Mouse (Mus musculus) ES-E14 (cell line): ENCODE results near the gene Noc2l. TPM values are rescaled to one million over a fixed set of nuclear protein-coding genes. Genes with fewer than 3 reads are reported as not detected.

Experiments used
- DNase-seq: peaks from one replicate; pipeline ENCODE4 v3.0.0-alpha.2; 2013; ENCODE audit warnings: low read depth, low spot score
- H3K27ac ChIP-seq: 2 replicates; pipeline ENCODE4 v1.5.1; 2012; ENCODE audit warnings: low read depth, mild to moderate bottlenecking, low read length, moderate library complexity, mixed read lengths; ENCODE audit not compliant: poor library complexity, insufficient read depth, severe bottlenecking
- H3K36me3 ChIP-seq: 2 replicates; pipeline ENCODE4 v1.6.1; 2012; ENCODE audit warnings: mild to moderate bottlenecking, low read length, moderate library complexity, mixed read lengths; ENCODE audit not compliant: control insufficient read depth, poor library complexity, insufficient read depth, severe bottlenecking
- H3K4me1 ChIP-seq, 2 experiments: fragments of 150-350 bp in 1 of 2; sonication (generic) in 1 of 2; 2 replicates each; pipeline ENCODE4 v1.6.1; 2012; ENCODE audit warnings: low read length in 2 of 2, mild to moderate bottlenecking in 1 of 2, mixed read lengths in 1 of 2; ENCODE audit not compliant: control insufficient read depth in 2 of 2, insufficient read depth in 2 of 2, poor library complexity in 1 of 2
- H3K4me3 ChIP-seq, 2 experiments: fragments of 150-350 bp in 1 of 2; sonication (generic) in 1 of 2; 2 replicates each; pipeline ENCODE4 v1.5.1; 2012; ENCODE audit warnings: low read length in 2 of 2, low read depth in 1 of 2, mild to moderate bottlenecking in 1 of 2, mixed read lengths in 1 of 2; ENCODE audit not compliant: insufficient read depth in 1 of 2, poor library complexity in 1 of 2, severe bottlenecking in 1 of 2
- H3K9ac ChIP-seq: 2 replicates; pipeline ENCODE4 v1.6.1; 2012; ENCODE audit warnings: low read depth, mild to moderate bottlenecking, low read length, mixed read lengths; ENCODE audit not compliant: poor library complexity, insufficient read depth, severe bottlenecking
- H3K9me3 ChIP-seq: fragments of 150-350 bp; sonication (generic); 2 replicates; pipeline ENCODE4 v1.6.1; 2012; ENCODE audit warnings: low read depth, mild to moderate bottlenecking, low read length; ENCODE audit not compliant: control insufficient read depth, insufficient read depth
- CHD2 ChIP-seq: IDR thresholded peaks from 2 replicates; pipeline ENCODE4 v1.6.1; 2014; ENCODE audit warnings: mild to moderate bottlenecking, low read depth, low read length, inconsistent platforms
- HCFC1 ChIP-seq: IDR thresholded peaks from 2 replicates; pipeline ENCODE4 v1.6.1; 2012; ENCODE audit warnings: low read length, inconsistent platforms, borderline replicate concordance; ENCODE audit not compliant: insufficient read depth
- MAFK ChIP-seq: IDR thresholded peaks from 2 replicates; pipeline ENCODE4 v1.6.1; 2014; ENCODE audit warnings: mild to moderate bottlenecking, low read depth, low read length, inconsistent platforms; ENCODE audit not compliant: insufficient read depth
- ZC3H11A ChIP-seq: IDR thresholded peaks from 2 replicates; pipeline ENCODE4 v1.6.1; 2012; ENCODE audit warnings: low read depth, mild to moderate bottlenecking, inconsistent platforms, low read length, borderline replicate concordance
- ZNF384 ChIP-seq: IDR thresholded peaks from 2 replicates; pipeline ENCODE4 v1.6.1; 2012; ENCODE audit warnings: low read depth, low read length, inconsistent platforms
- in situ Hi-C, 2 experiments: fragments of 600-800 bp; cut with MboI; formaldehyde crosslinking; loops; one replicate each; pipeline ENCODE4 v1.15.1; 2025; ENCODE audit warnings: low sequenced_read_pairs in 2 of 2, inconsistent platforms in 1 of 2; ENCODE audit not compliant: unreplicated experiment in 2 of 2
- total RNA-seq: library from RNA; depleted of rRNA; stranded (reverse); fragments of 300-350 nt; gene quantifications from 2 replicates; pipeline ENCODE4 v1.2.3, GENCODE M21; 2012

Gene Noc2l
- total RNA-seq, 1 experiment, result 108 TPM

GRCm38 (mm10) chr4:156215649-156216048 is 20.2 kb upstream of the Noc2l start, which contains the start of gene Perm1:
TSS of gene Perm1 (plus strand) at chr4:156215868.
- no peak within 1 kb of the TSS for H3K9ac ChIP-seq
- H3K27ac ChIP-seq, result no peak within 1 kb of the TSS
- no peak within 1 kb of the TSS for H3K4me3 ChIP-seq
- no peaks in the 10 kb centered on the region for H3K9me3 ChIP-seq
- no peaks in the 10 kb centered on the region for H3K36me3 ChIP-seq
- 0 out of 4 replicates have a peak, but pooled peaks cover 0 to 2% of the 10 kb centered on the region in 2 experiments for H3K4me1 ChIP-seq
- in situ Hi-C loops, result no loop called here
- DNase-seq, result no peak
- no peak for TF ChIP-seq HCFC1
- TF ChIP-seq CHD2, result no peak
- TF ChIP-seq MAFK, result no peak
- TF ChIP-seq ZC3H11A, result no peak

GRCm38 (mm10) chr4:156216196-156216595 is 19.6 kb upstream of the Noc2l start:
- Histone ChIP-seq H3K9me3 (no peaks in the 10 kb centered on the region), H3K27ac (no peak overlapping the region)
- in situ Hi-C loops, result no loop called here

GRCm38 (mm10) chr4:156217022-156217669 is 18.7 kb upstream of the Noc2l start:
- in situ Hi-C loops, result no loop called here
- H3K27ac ChIP-seq, result no peak overlapping the region
- H3K4me3 ChIP-seq, result no peak overlapping the region

More at GRCm38 (mm10) chr4:156216196-156216595, 19.6 kb upstream of the Noc2l start:
- Histone ChIP-seq H3K4me1 (0 out of 4 replicates have a peak, but pooled peaks cover 0 to 2% of the 10 kb centered on the region in 2 experiments), H3K36me3 (no peaks in the 10 kb centered on the region), H3K4me3 (no peak overlapping the region), H3K9ac (no peak overlapping the region)
- DNase-seq, result no peak
- TF ChIP-seq MAFK (no peak), ZNF384 (no peak), ZC3H11A (no peak), HCFC1 (no peak), CHD2 (no peak)

GRCm38 (mm10) chr4:156217838-156218237 is 18.0 kb upstream of the Noc2l start:
- no peak for DNase-seq
- no peak for TF ChIP-seq MAFK
- no peak for TF ChIP-seq ZNF384
- TF ChIP-seq HCFC1, result no peak
- no peak for TF ChIP-seq ZC3H11A
- no peak for TF ChIP-seq CHD2
- H3K9ac ChIP-seq, result no peak overlapping the region
- no peak overlapping the region for H3K4me3 ChIP-seq
- 0 out of 4 replicates have a peak, but pooled peaks cover 0 to 2% of the 10 kb centered on the region in 2 experiments for H3K4me1 ChIP-seq
- no peaks in the 10 kb centered on the region for H3K9me3 ChIP-seq
- H3K36me3 ChIP-seq, result no peaks in the 10 kb centered on the region; the same call in 1 of the 2 replicates
- in situ Hi-C loops, result no loop called here
- no peak overlapping the region for H3K27ac ChIP-seq

More at GRCm38 (mm10) chr4:156217022-156217669, 18.7 kb upstream of the Noc2l start:
- no peak overlapping the region for H3K9ac ChIP-seq
- no peaks in the 10 kb centered on the region for H3K36me3 ChIP-seq
- H3K9me3 ChIP-seq, result no peaks in the 10 kb centered on the region
- 0 out of 4 replicates have a peak, but pooled peaks cover 0 to 2% of the 10 kb centered on the region in 2 experiments for H3K4me1 ChIP-seq
- no peak for DNase-seq
- TF ChIP-seq ZC3H11A (no peak), MAFK (no peak), CHD2 (no peak), ZNF384 (no peak), HCFC1 (no peak)
